Mouse (Mus musculus): ENCODE data around the gene Trappc10.

GRCm38 (mm10) chr10:78159252-78159878, 85.1 kb downstream of the Trappc10 start:
- TF ChIP-seq CTCF (IDR thresholded peaks at IDR 0.05; ENCODE audit: extremely low read depth, insufficient read depth, insufficient read length, insufficient replicate concordance) (no peak), POLR2A (IDR thresholded peaks at IDR 0.05; ENCODE audit: low read depth, low read length) (0 out of 2 replicates have a peak, but pooled peaks have one; percentile 3)

All from spleen, adult 2 months (tissue).